ENCODE assay signal across 26 mouse cellular contexts in genomic region chr6:108921181-108921580, GRCm38 (mm10).
"Had no signal": no experiment of that assay in that cellular context is flagged by ENCODE, and none has a peak within 500 bp of the region (broad histone marks: within the 10 kb centered on the region; RNA-seq: fewer than 3 reads in every experiment).

No protein-coding gene starts in this region.

- H3K4me1 ChIP-seq: heart, embryonic 10.5 days; heart, embryonic 12.5 days; hindbrain, embryonic 10.5 days; hindbrain, embryonic 12.5 days; intestine, embryonic 15.5 days; limb, embryonic 13.5 days; liver, embryonic 13.5 days had no signal

- H3K27ac ChIP-seq: gastrocnemius, adult 2 months; heart, embryonic 10.5 days; hindbrain, embryonic 10.5 days; hindbrain, embryonic 12.5 days; hindbrain, embryonic 14.5 days; intestine, embryonic 15.5 days; layer of hippocampus, adult 2 months; left cerebral cortex, adult 2 months; limb, embryonic 13.5 days; liver, embryonic 13.5 days had no signal

- H3K4me3 ChIP-seq: gastrocnemius, adult 2 months; heart, embryonic 10.5 days; heart, embryonic 12.5 days; hindbrain, embryonic 10.5 days; hindbrain, embryonic 12.5 days; intestine, embryonic 15.5 days; layer of hippocampus, adult 2 months; left cerebral cortex, adult 2 months; limb, embryonic 13.5 days; liver, embryonic 13.5 days had no signal

- DNase-seq: gastrocnemius, adult 2 months; gastrocnemius, postnatal 10 days; gastrocnemius, postnatal 25 days; heart, adult 18-20 months; heart, postnatal 10 days; heart, postnatal 4 days; kidney, adult 18-20 months; kidney, adult 8-10 months; kidney, postnatal 10 days; kidney, postnatal 25 days; kidney, postnatal 4 days; liver; liver, embryonic 13.5 days had no signal

- H3K36me3 ChIP-seq: heart, embryonic 10.5 days; heart, embryonic 12.5 days; hindbrain, embryonic 10.5 days; hindbrain, embryonic 12.5 days; intestine, embryonic 15.5 days; limb, embryonic 13.5 days; liver, embryonic 13.5 days had no signal

- H3K9ac ChIP-seq: heart, embryonic 12.5 days; hindbrain, embryonic 12.5 days; hindbrain, embryonic 14.5 days; intestine, embryonic 15.5 days; limb, embryonic 13.5 days; liver, embryonic 13.5 days had no signal

- H3K4me2 ChIP-seq: heart, embryonic 12.5 days; hindbrain, embryonic 12.5 days; hindbrain, embryonic 14.5 days; intestine, embryonic 15.5 days; limb, embryonic 13.5 days; liver, embryonic 11.5 days; liver, embryonic 13.5 days had no signal

- H3K9me3 ChIP-seq: heart, embryonic 10.5 days; heart, embryonic 12.5 days; hindbrain, embryonic 10.5 days; hindbrain, embryonic 12.5 days; intestine, embryonic 15.5 days; limb, embryonic 13.5 days; liver, embryonic 13.5 days had no signal

- ATAC-seq: hindbrain, embryonic 16.5 days; inflammation-experienced regulatory T-cells, adult 6 months; intestine, embryonic 15.5 days; intestine, postnatal 0 days had no signal

- H3K27me3 ChIP-seq: heart, embryonic 12.5 days; hindbrain, embryonic 12.5 days; intestine, embryonic 15.5 days; limb, embryonic 13.5 days; liver, embryonic 13.5 days had no signal
